Mouse (Mus musculus) lung, embryonic 14.5 days (tissue): ENCODE measurements around the gene Mid1. TPM values are rescaled to one million over a fixed set of nuclear protein-coding genes. Genes with fewer than 3 reads are reported as not detected.

ENCODE experiments used
- ATAC-seq: fragments of 200-750 bp; cut with Nextera tagmentation; 2 replicates; pipeline ENCODE4 v1.8.0; 2017; ENCODE audit warnings: mild to moderate bottlenecking, moderate TSS enrichment, moderate library complexity; ENCODE audit not compliant: insufficient read depth
- DNase-seq: peaks from one replicate; pipeline ENCODE4 v3.0.0-alpha.2; 2015
- H3K27ac ChIP-seq: fragments of 300-500 bp; sonication (generic); 2 replicates; pipeline ENCODE4 v1.5.1; 2014; ENCODE audit warnings: low read depth, mild to moderate bottlenecking, moderate library complexity
- H3K27me3 ChIP-seq: fragments of 300-500 bp; sonication (generic); 2 replicates; pipeline ENCODE4 v1.6.1; 2014; ENCODE audit warnings: low read length, control low read depth; ENCODE audit not compliant: insufficient read depth
- H3K36me3 ChIP-seq: fragments of 300-500 bp; sonication (generic); 2 replicates; pipeline ENCODE4 v1.6.1; 2014; ENCODE audit warnings: control low read depth; ENCODE audit not compliant: insufficient read depth
- H3K4me1 ChIP-seq: fragments of 300-500 bp; sonication (generic); 2 replicates; pipeline ENCODE4 v1.6.1; 2014; ENCODE audit warnings: antibody characterized with exemption, control low read depth; ENCODE audit not compliant: insufficient read depth
- H3K4me2 ChIP-seq: fragments of 300-500 bp; sonication (generic); 2 replicates; pipeline ENCODE4 v1.6.1; 2014; ENCODE audit warnings: mild to moderate bottlenecking
- H3K4me3 ChIP-seq: fragments of 300-500 bp; sonication (generic); 2 replicates; pipeline ENCODE4 v1.5.1; 2014; ENCODE audit warnings: low read depth, low read length
- H3K9ac ChIP-seq: fragments of 300-500 bp; sonication (generic); 2 replicates; pipeline ENCODE4 v1.6.1; 2014
- H3K9me3 ChIP-seq: fragments of 300-500 bp; sonication (generic); 2 replicates; pipeline ENCODE4 v1.6.1; 2016; ENCODE audit warnings: low read depth, low read length, control low read depth
- CTCF ChIP-seq: IDR thresholded peaks from 2 replicates; pipeline ENCODE4 v1.5.1; 2016; ENCODE audit warnings: antibody characterized with exemption, low read depth
- WGBS: fragments of 180-500 bp; shearing (Covaris S2); extraction: QIAGEN DNeasy Blood & Tissue Kit; methylation state at CpG from one replicate; pipeline ENCODE4 v1.1.7; 2014; 5-methylcytosine and 5-hydroxymethylcytosine counted together
- polyA plus RNA-seq: library from polyadenylated mRNA; unstranded; fragments of >200 nt; fragmentation: Nextera tagmentation; extraction: Ambion mirVana; gene quantifications from 2 replicates; pipeline ENCODE4 v1.2.1, GENCODE M21; 2014

Mid1 gene
- polyA plus RNA-seq, 1 experiment from 2014 or later = 9.5 TPM

- WGBS = 38% methylated on average over 10 of the region's 10 CpGs
- TF ChIP-seq CTCF = no peak
- Histone ChIP-seq H3K27ac (no peak overlapping the region), H3K4me2 (peak overlapping the region; percentile 67), H3K9me3 (no peaks in the 10 kb centered on the region), H3K4me3 (peak overlapping the region; percentile 49; the same call in 1 of the 2 replicates), H3K9ac (no peak overlapping the region), H3K27me3 (0 out of 2 replicates have a peak, but pooled peaks cover 3% of the 10 kb centered on the region), H3K4me1 (no peaks in the 10 kb centered on the region), H3K36me3 (no peaks in the 10 kb centered on the region)
- DNase-seq (peak; percentile 38), ATAC-seq (peak; percentile 10; the same call in 1 of the 2 replicates)
Observed at GRCm38 (mm10) chrX:169881253-169882219, 196.5 kb downstream of the Mid1 start.

- DNase-seq (no peak), ATAC-seq (no peak)
- no peaks in the 10 kb centered on the region for H3K36me3 ChIP-seq
- H3K27ac ChIP-seq = no peak overlapping the region
- H3K9ac ChIP-seq = no peak overlapping the region
- no peak overlapping the region for H3K4me2 ChIP-seq
- H3K9me3 ChIP-seq = no peaks in the 10 kb centered on the region
- 0 out of 2 replicates have a peak, but pooled peaks cover 3% of the 10 kb centered on the region for H3K27me3 ChIP-seq
- H3K4me3 ChIP-seq = no peak overlapping the region
- H3K4me1 ChIP-seq = no peaks in the 10 kb centered on the region
- 64% methylated on average over 1 of the region's 1 CpGs for WGBS
- no peak for TF ChIP-seq CTCF
Observed at GRCm38 (mm10) chrX:169882220-169882609, 197.2 kb downstream of the Mid1 start.

GRCm38 (mm10) chrX:169883536-169884272 lies 198.7 kb downstream of the Mid1 start:
- Histone ChIP-seq H3K27ac (no peak overlapping the region), H3K4me3 (no peak overlapping the region), H3K36me3 (no peaks in the 10 kb centered on the region), H3K9ac (no peak overlapping the region), H3K27me3 (0 out of 2 replicates have a peak, but pooled peaks cover 3% of the 10 kb centered on the region), H3K9me3 (no peaks in the 10 kb centered on the region), H3K4me2 (no peak overlapping the region), H3K4me1 (no peaks in the 10 kb centered on the region)
- WGBS = 43% methylated on average over 8 of the region's 8 CpGs
- DNase-seq (peak; percentile 42), ATAC-seq (no peak)
- TF ChIP-seq CTCF = peak; percentile 40; the same call in 1 of the 2 replicates

GRCm38 (mm10) chrX:169890541-169890940 lies 205.5 kb downstream of the Mid1 start:
- no peak overlapping the region for H3K9ac ChIP-seq
- H3K27me3 ChIP-seq = no peaks in the 10 kb centered on the region
- no peak overlapping the region for H3K27ac ChIP-seq
- ATAC-seq = no peak
- no peaks in the 10 kb centered on the region for H3K4me1 ChIP-seq
- no peak overlapping the region for H3K4me2 ChIP-seq
- H3K9me3 ChIP-seq = no peaks in the 10 kb centered on the region
- 63% methylated on average over 4 of the region's 4 CpGs for WGBS
- TF ChIP-seq CTCF = no peak
- DNase-seq = no peak
- H3K36me3 ChIP-seq = no peaks in the 10 kb centered on the region
- H3K4me3 ChIP-seq = no peak overlapping the region

GRCm38 (mm10) chrX:169892100-169892499 lies 207.1 kb downstream of the Mid1 start:
- no peaks in the 10 kb centered on the region for H3K4me1 ChIP-seq
- no peaks in the 10 kb centered on the region for H3K36me3 ChIP-seq
- ATAC-seq = no peak
- no peak overlapping the region for H3K4me3 ChIP-seq
- no peak overlapping the region for H3K27ac ChIP-seq
- no peak overlapping the region for H3K9ac ChIP-seq
- H3K27me3 ChIP-seq = no peaks in the 10 kb centered on the region
- no peak for TF ChIP-seq CTCF
- H3K9me3 ChIP-seq = no peaks in the 10 kb centered on the region
- no peak overlapping the region for H3K4me2 ChIP-seq
- DNase-seq = no peak

GRCm38 (mm10) chrX:169892631-169893030 lies 207.6 kb downstream of the Mid1 start:
- Histone ChIP-seq H3K27me3 (no peaks in the 10 kb centered on the region), H3K4me3 (no peak overlapping the region), H3K9ac (no peak overlapping the region), H3K27ac (no peak overlapping the region), H3K36me3 (no peaks in the 10 kb centered on the region), H3K4me2 (no peak overlapping the region), H3K9me3 (no peaks in the 10 kb centered on the region), H3K4me1 (no peaks in the 10 kb centered on the region)
- ATAC-seq (no peak), DNase-seq (no peak)
- no peak for TF ChIP-seq CTCF
- 60% methylated on average over 2 of the region's 2 CpGs for WGBS
